Mouse (Mus musculus) lung, adult 2 months (tissue): ENCODE data around the gene Amotl2. TPM values are rescaled to one million over a fixed set of nuclear protein-coding genes. Genes with fewer than 3 reads are reported as not detected.

Experiments used
- DNase-seq: peaks from one replicate; pipeline ENCODE4 v3.0.0; 2022
- H3K4me1 ChIP-seq: fragments of 200-500 bp; 2 replicates; pipeline ENCODE4 v1.6.1; 2011; ENCODE audit warnings: low read length; ENCODE audit not compliant: control insufficient read depth, insufficient read depth
- H3K4me3 ChIP-seq: fragments of 200-500 bp; replicated peaks from 2 replicates; pipeline ENCODE3; 2011; ENCODE audit warnings: low read depth, mild to moderate bottlenecking, control low read depth, low read length; ENCODE audit errors: extremely low read depth
- CTCF ChIP-seq: fragments of 200-500 bp; IDR thresholded peaks from 2 replicates; pipeline ENCODE4 v1.5.1; 2011; ENCODE audit warnings: mild to moderate bottlenecking, low read length, control low read depth; ENCODE audit not compliant: insufficient read depth
- POLR2A ChIP-seq: fragments of 200-500 bp; IDR thresholded peaks from 2 replicates; pipeline ENCODE4 v1.6.1; 2011; ENCODE audit warnings: low read depth, mild to moderate bottlenecking, control low read depth, low read length, borderline replicate concordance; ENCODE audit errors: extremely low read depth
- WGBS: fragments of 180-500 bp; shearing (Covaris S2); methylation state at CpG from one replicate; pipeline ENCODE4 v1.1.7; 2018; 5-methylcytosine and 5-hydroxymethylcytosine counted together
- polyA plus RNA-seq: library from polyadenylated mRNA; depleted of rRNA; stranded (reverse); fragments of >200 nt; gene quantifications from 2 replicates; pipeline ENCODE4 v1.2.3, GENCODE M21; 2012

Gene Amotl2
- polyA plus RNA-seq, 1 experiment = 101 TPM

- Histone ChIP-seq H3K4me3 (no peak overlapping the region), H3K4me1 (peaks cover 48% of the 10 kb centered on the region)
- WGBS = 61% methylated on average over 5 of the region's 5 CpGs
- no peak for DNase-seq
- no peak for TF ChIP-seq CTCF
- TF ChIP-seq POLR2A = no peak
Observed at GRCm38 (mm10) chr9:102732326-102732865, 15.9 kb downstream of the Amotl2 start.

GRCm38 (mm10) chr9:102733459-102733858 lies 17.0 kb downstream of the Amotl2 start:
- no peak overlapping the region for H3K4me3 ChIP-seq
- H3K4me1 ChIP-seq = peaks cover 41% of the 10 kb centered on the region
- DNase-seq = no peak
- WGBS = 62% methylated on average over 5 of the region's 5 CpGs
- TF ChIP-seq POLR2A (peak; percentile 8; the same call in 1 of the 2 replicates), CTCF (no peak)

- WGBS = 59% methylated on average over 9 of the region's 9 CpGs
- DNase-seq = no peak
- Histone ChIP-seq H3K4me3 (no peak overlapping the region), H3K4me1 (peaks cover 36% of the 10 kb centered on the region)
- no peak for TF ChIP-seq POLR2A
- no peak for TF ChIP-seq CTCF
Observed at GRCm38 (mm10) chr9:102733999-102734738, 17.7 kb downstream of the Amotl2 start.

GRCm38 (mm10) chr9:102734739-102735075 lies 18.2 kb downstream of the Amotl2 start:
- WGBS = 43% methylated on average over 1 of the region's 1 CpGs
- Histone ChIP-seq H3K4me1 (peaks cover 32% of the 10 kb centered on the region), H3K4me3 (no peak overlapping the region)
- TF ChIP-seq CTCF (no peak), POLR2A (no peak)
- DNase-seq = peak; percentile 56

- DNase-seq = no peak
- no peak for TF ChIP-seq POLR2A
- no peak for TF ChIP-seq CTCF
- no peak overlapping the region for H3K4me3 ChIP-seq
- H3K4me1 ChIP-seq = peaks cover 27% of the 10 kb centered on the region
- 74% methylated on average over 3 of the region's 3 CpGs for WGBS
Observed at GRCm38 (mm10) chr9:102735231-102735630, 18.8 kb downstream of the Amotl2 start.

GRCm38 (mm10) chr9:102735996-102736395 lies 19.5 kb downstream of the Amotl2 start:
- Histone ChIP-seq H3K4me1 (peaks cover 22% of the 10 kb centered on the region), H3K4me3 (no peak overlapping the region)
- WGBS = 24% methylated on average over 1 of the region's 1 CpGs
- DNase-seq = peak; percentile 31
- no peak for TF ChIP-seq CTCF
- TF ChIP-seq POLR2A = no peak

GRCm38 (mm10) chr9:102737405-102737804 lies 20.9 kb downstream of the Amotl2 start:
- WGBS = 19% methylated on average over 1 of the region's 1 CpGs
- Histone ChIP-seq H3K4me3 (no peak overlapping the region), H3K4me1 (peaks cover 18% of the 10 kb centered on the region)
- TF ChIP-seq CTCF (no peak), POLR2A (no peak)
- DNase-seq = no peak

- no peak for DNase-seq
- TF ChIP-seq CTCF = no peak
- no peak for TF ChIP-seq POLR2A
- 55% methylated on average over 5 of the region's 5 CpGs for WGBS
Observed at GRCm38 (mm10) chr9:102746753-102747152, 30.3 kb downstream of the Amotl2 start.

GRCm38 (mm10) chr9:102747902-102748301 lies 31.4 kb downstream of the Amotl2 start:
- 24% methylated on average over 5 of the region's 5 CpGs for WGBS
- no peak overlapping the region for H3K4me3 ChIP-seq
- no peak for DNase-seq
- peaks cover 3% of the 10 kb centered on the region for H3K4me1 ChIP-seq
- TF ChIP-seq CTCF (no peak), POLR2A (no peak)

More at GRCm38 (mm10) chr9:102746753-102747152, 30.3 kb downstream of the Amotl2 start:
- Histone ChIP-seq H3K4me3 (no peak overlapping the region), H3K4me1 (no peaks in the 10 kb centered on the region; the same call in 1 of the 2 replicates)

GRCm38 (mm10) chr9:102749216-102749615 lies 32.7 kb downstream of the Amotl2 start:
- no peak overlapping the region for H3K4me3 ChIP-seq
- peaks cover 3% of the 10 kb centered on the region for H3K4me1 ChIP-seq
- WGBS = 80% methylated on average over 11 of the region's 11 CpGs
- TF ChIP-seq CTCF (no peak), POLR2A (no peak)
- no peak for DNase-seq
